In the genomic region with DNA sequence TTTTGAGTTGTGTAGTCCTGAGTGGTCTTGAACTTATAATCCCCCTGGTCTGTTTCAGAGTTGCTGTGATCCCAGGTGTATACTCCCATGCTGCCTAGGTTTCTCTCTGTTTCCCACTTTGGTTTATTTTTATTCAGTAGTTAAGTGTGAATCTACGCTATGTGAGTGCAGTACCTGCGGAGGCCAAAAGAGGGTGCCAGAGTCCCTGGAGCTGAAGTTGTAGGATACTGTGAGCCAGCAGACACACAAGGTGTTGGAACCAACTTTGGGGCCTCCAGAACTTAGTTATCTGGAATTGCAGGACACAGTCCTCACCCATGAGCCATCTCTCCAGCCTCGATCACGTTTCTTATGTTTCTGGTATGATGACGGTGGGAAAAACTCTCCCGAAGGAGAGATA, we compare ENCODE assay signal across 13 mouse cellular contexts.
A peak's percentile ranks its signal among the peaks of the same experiment; 100 is the strongest.
DNase-seq lines count a peak whose midpoint lies in the region; ATAC-seq and TF ChIP-seq lines count a peak whose summit lies in the region.
"Had no signal": no experiment of that assay in that cellular context is flagged by ENCODE, and none has a peak within 500 bp of the region (broad histone marks: within the 10 kb centered on the region; RNA-seq: fewer than 3 reads in every experiment).

No protein-coding gene starts in this region.

- TF ChIP-seq EP300 in heart, postnatal 0 days (IDR thresholded peaks at IDR 0.05; ENCODE audit: low read depth): no peak

- H3K4me2 ChIP-seq in heart, postnatal 0 days (ENCODE audit: low read depth, low read length): no peak overlapping the region
- no peak overlapping the region for H3K4me2 ChIP-seq in lung, embryonic 14.5 days
- H3K4me2 ChIP-seq: forebrain, embryonic 12.5 days had no signal

- DNase-seq in heart, postnatal 0 days (ENCODE audit: low spot score): no peak
- no peak for DNase-seq in heart, adult 18-20 months
- DNase-seq in lung, embryonic 14.5 days: peak; percentile 32
- DNase-seq in lung, adult 18-20 months: no peak
- DNase-seq in G1E (ENCODE audit: low spot score): no peak
- DNase-seq in retina, embryonic 14.5 days (ENCODE audit: low spot score): peak; percentile 8
- no peak for DNase-seq in neural tube, embryonic 10.5 days (ENCODE audit: extremely low spot score, low spot score)
- no peak for DNase-seq in gastrocnemius, adult 18-20 months (ENCODE audit: low spot score)
- DNase-seq: embryo, embryonic 11 days; right cerebral cortex, postnatal 14 days had no signal

- H3K27ac ChIP-seq in heart, postnatal 0 days (ENCODE audit: low read depth): no peak overlapping the region
- no peak overlapping the region for H3K27ac ChIP-seq in lung, embryonic 14.5 days (ENCODE audit: low read depth)
- H3K27ac ChIP-seq: forebrain, embryonic 12.5 days; heart, embryonic 10.5 days had no signal

- H3K9ac ChIP-seq in heart, postnatal 0 days (replicated peaks; ENCODE audit: low read depth, low read length): no peak overlapping the region
- no peak overlapping the region for H3K9ac ChIP-seq in lung, embryonic 14.5 days
- H3K9ac ChIP-seq: forebrain, embryonic 12.5 days had no signal

- H3K4me1 ChIP-seq in heart, postnatal 0 days (ENCODE audit: control insufficient read depth, insufficient read depth): no peaks in the 10 kb centered on the region
- H3K4me1 ChIP-seq in lung, embryonic 14.5 days (ENCODE audit: insufficient read depth): no peaks in the 10 kb centered on the region
- peaks cover 2% of the 10 kb centered on the region; the same call in 1 of the 2 replicates for H3K4me1 ChIP-seq in G1E (ENCODE audit: insufficient read depth, low read depth, low read length)
- H3K4me1 ChIP-seq: forebrain, embryonic 12.5 days; heart, embryonic 10.5 days had no signal

- peaks cover 69% of the 10 kb centered on the region for H3K36me3 ChIP-seq in heart, postnatal 0 days (replicated peaks; ENCODE audit: control insufficient read depth, insufficient read depth, low read length)
- H3K36me3 ChIP-seq in lung, embryonic 14.5 days (ENCODE audit: insufficient read depth): peaks cover 75% of the 10 kb centered on the region
- H3K36me3 ChIP-seq in G1E (replicated peaks): peaks cover 97% of the 10 kb centered on the region

- ATAC-seq in heart, postnatal 0 days (ENCODE audit: insufficient read depth, low read depth): no peak
- ATAC-seq in lung, embryonic 14.5 days (ENCODE audit: insufficient read depth): no peak
- no peak for ATAC-seq in G1E (ENCODE audit: extremely low read depth, insufficient number of reproducible peaks, low FRiP score, poor library complexity, severe bottlenecking)
- ATAC-seq: Patski had no signal

- H3K4me3 ChIP-seq in heart, postnatal 0 days (ENCODE audit: low read depth, low read length): no peak overlapping the region
- H3K4me3 ChIP-seq in lung, embryonic 14.5 days (ENCODE audit: low read depth, low read length): no peak overlapping the region
- no peak overlapping the region for H3K4me3 ChIP-seq in G1E (ENCODE audit: low read depth, low read length)
- H3K4me3 ChIP-seq: forebrain, embryonic 12.5 days had no signal

- H3K27me3 ChIP-seq in heart, postnatal 0 days (ENCODE audit: control insufficient read depth, insufficient read depth, low read length): no peaks in the 10 kb centered on the region
- H3K27me3 ChIP-seq in lung, embryonic 14.5 days (ENCODE audit: insufficient read depth, low read length): no peaks in the 10 kb centered on the region
- H3K27me3 ChIP-seq in G1E (ENCODE audit: insufficient read depth, low read length): no peaks in the 10 kb centered on the region
- H3K27me3 ChIP-seq: forebrain, embryonic 12.5 days; Patski had no signal

- TF ChIP-seq CTCF in heart, postnatal 0 days (IDR thresholded peaks at IDR 0.05; ENCODE audit: low read depth): peak; percentile 30
- TF ChIP-seq CTCF in lung, embryonic 14.5 days (IDR thresholded peaks at IDR 0.05; ENCODE audit: low read depth): peak; percentile 45
- TF ChIP-seq CTCF in G1E (IDR thresholded peaks at IDR 0.05; ENCODE audit: low read depth, low read length): 0 out of 2 replicates have a peak, but pooled peaks have one; percentile 21

- H3K9me3 ChIP-seq in heart, postnatal 0 days (replicated peaks; ENCODE audit: control insufficient read depth, low read length): no peaks in the 10 kb centered on the region
- no peaks in the 10 kb centered on the region for H3K9me3 ChIP-seq in lung, embryonic 14.5 days (ENCODE audit: low read depth, low read length)
- H3K9me3 ChIP-seq in G1E (replicated peaks): peaks cover 31% of the 10 kb centered on the region

- 96% methylated on average over 6 of the region's 6 CpGs for WGBS in heart, postnatal 0 days
- 95% methylated on average over 6 of the region's 6 CpGs for WGBS in lung, embryonic 14.5 days

Comparison
In these comparisons a context has a peak if more than half of its experiments do, and no peak if none do; other contexts are left out.
1. DNase-seq: peak in lung, embryonic 14.5 days (single experiment) and retina, embryonic 14.5 days (single experiment); none in heart, postnatal 0 days (single experiment), heart, adult 18-20 months (0 of 2), lung, adult 18-20 months (0 of 2), G1E (single experiment), neural tube, embryonic 10.5 days (single experiment) and gastrocnemius, adult 18-20 months (single experiment).
2. Peak in every context shown above with its lines, with median percentiles within 50 percentile points of each other: CTCF ChIP-seq.